Mouse (Mus musculus) gastrocnemius, postnatal 14 days (tissue): Measurements from ENCODE around the gene Tradd. TPM values are rescaled to one million over a fixed set of nuclear protein-coding genes. Genes with fewer than 3 reads are reported as not detected.

ENCODE experiments used
- DNase-seq: peaks from one replicate; pipeline ENCODE4 v3.0.0; 2021; ENCODE audit warnings: mixed read lengths
- intact Hi-C: fragments of 180-260 bp; cut with DNase I; formaldehyde crosslinking; loops from one replicate; pipeline ENCODE4 v1.15.1; 2025; ENCODE audit warnings: low total_unique reads
- total RNA-seq, 2 experiments: library from RNA; stranded (reverse); gene quantifications; 2 replicates each; pipeline ENCODE4 v1.2.3; 2021

The Tradd gene
- total RNA-seq, 2 experiments from 2014 or later = 2.8 to 3.9 TPM

GRCm38 (mm10) chr8:105276292-105277120, 12.1 kb upstream of the Tradd start:
- peak; percentile 80 for DNase-seq
- intact Hi-C loops = no loop called here

GRCm38 (mm10) chr8:105275840-105276239, 11.4 kb upstream of the Tradd start, which contains the start of gene Nol3:
Gene Nol3, plus strand, starts transcription at chr8:105276140.
- intact Hi-C loops = no loop called here
- DNase-seq = no peak

GRCm38 (mm10) chr8:105275387-105275786, 11.0 kb upstream of the Tradd start:
- DNase-seq = no peak
- intact Hi-C loops = no loop called here

- no peak for DNase-seq
- intact Hi-C loops = no loop called here
These were observed 6.4 kb upstream of the Tradd start for GRCm38 (mm10) chr8:105270916-105271186.

GRCm38 (mm10) chr8:105270101-105270915, 5.9 kb upstream of the Tradd start:
- no peak for DNase-seq
- intact Hi-C loops = no loop called here

- intact Hi-C loops = no loop called here
- peak; percentile 69 for DNase-seq
These were observed 5.1 kb upstream of the Tradd start, which contains the start of gene Hsf4 for GRCm38 (mm10) chr8:105269461-105269947. Gene Hsf4, plus strand, starts transcription at chr8:105269801.

GRCm38 (mm10) chr8:105269075-105269458, 4.7 kb upstream of the Tradd start:
- DNase-seq = no peak
- intact Hi-C loops = no loop called here

GRCm38 (mm10) chr8:105268342-105269074, 4.1 kb upstream of the Tradd start:
- DNase-seq = no peak
- intact Hi-C loops = no loop called here

- no peak for DNase-seq
- intact Hi-C loops = no loop called here
These were observed 2.4 kb upstream of the Tradd start for GRCm38 (mm10) chr8:105266775-105267174.

- intact Hi-C loops = no loop called here
These were observed 719 bp upstream of the Tradd start for GRCm38 (mm10) chr8:105265128-105265527.

GRCm38 (mm10) chr8:105263244-105263912, 1.0 kb downstream of the Tradd start:
- intact Hi-C loops = loop anchor here (2.0 kb wide), 1 partner anchor 39 kb away; the partner anchor contains the start of gene D230025D16Rik
- DNase-seq = no peak

More at GRCm38 (mm10) chr8:105265128-105265527, 719 bp upstream of the Tradd start:
- no peak for DNase-seq

GRCm38 (mm10) chr8:105261326-105261980, 3.0 kb downstream of the Tradd start:
- intact Hi-C loops = no loop called here
- DNase-seq = no peak

GRCm38 (mm10) chr8:105260371-105261099, 3.9 kb downstream of the Tradd start:
- intact Hi-C loops = no loop called here
- DNase-seq = no peak

- DNase-seq = peak; percentile 77
- intact Hi-C loops = no loop called here
These were observed 4.6 kb downstream of the Tradd start for GRCm38 (mm10) chr8:105259721-105260320.

- intact Hi-C loops = no loop called here
- DNase-seq = no peak
These were observed 5.3 kb downstream of the Tradd start for GRCm38 (mm10) chr8:105258911-105259720.

GRCm38 (mm10) chr8:105257318-105258114, 6.9 kb downstream of the Tradd start:
- DNase-seq = no peak
- intact Hi-C loops = no loop called here
